Mouse (Mus musculus): ENCODE data around the gene Gtf2e1. TPM values are rescaled to one million over a fixed set of nuclear protein-coding genes. Genes with fewer than 3 reads are reported as not detected.

Gene Gtf2e1
- 1 to 10 TPM; 6.6 to 7.5 TPM for total RNA-seq (2021)
- long read RNA-seq, experiment 1, transcript Gtf2e1-201 (5 exons, 3,084 nt), result major isoform, 11 of 14 reads
- long read RNA-seq, experiment 1, partial matches to known transcripts, result 2 of 14 reads
- long read RNA-seq, experiment 1, other reads (novel, unspliced or antisense), result 1 of 14 reads
- long read RNA-seq, experiment 2, transcript Gtf2e1-201 (5 exons, 3,084 nt), result major isoform, 8 of 10 reads
- long read RNA-seq, experiment 2, partial matches to known transcripts, result 1 of 10 reads
- long read RNA-seq, experiment 2, other reads (novel, unspliced or antisense), result 1 of 10 reads

- intact Hi-C loops (cut with DNase I; ENCODE audit: low total_unique reads), result no loop called here
- DNase-seq, result peak; percentile 96
These were observed at the start of gene Gtf2e1, which contains the start of gene Rabl3 for GRCm38 (mm10) chr16:37539611-37540580. Gtf2e1 (minus strand) TSS chr16:37539789. Rabl3 (plus strand) TSS chr16:37539885.

- intact Hi-C loops (cut with DNase I; ENCODE audit: low total_unique reads), result no loop called here
- no peak for DNase-seq
These were observed 45.6 kb upstream of the Gtf2e1 start for GRCm38 (mm10) chr16:37585129-37585563.

- peak; percentile 66 for DNase-seq
- intact Hi-C loops (cut with DNase I; ENCODE audit: low total_unique reads), result no loop called here
These were observed 44.8 kb upstream of the Gtf2e1 start for GRCm38 (mm10) chr16:37584218-37585035.

GRCm38 (mm10) chr16:37583801-37584200 lies 44.2 kb upstream of the Gtf2e1 start:
- no peak for DNase-seq
- intact Hi-C loops (cut with DNase I; ENCODE audit: low total_unique reads), result no loop called here

- no peak for DNase-seq
- intact Hi-C loops (cut with DNase I; ENCODE audit: low total_unique reads), result no loop called here
These were observed 43.7 kb upstream of the Gtf2e1 start for GRCm38 (mm10) chr16:37583306-37583705.

GRCm38 (mm10) chr16:37581901-37582300 lies 42.3 kb upstream of the Gtf2e1 start:
- intact Hi-C loops (cut with DNase I; ENCODE audit: low total_unique reads), result no loop called here
- no peak for DNase-seq

GRCm38 (mm10) chr16:37580651-37581050 lies 41.1 kb upstream of the Gtf2e1 start:
- DNase-seq, result no peak
- intact Hi-C loops (cut with DNase I; ENCODE audit: low total_unique reads), result no loop called here

- intact Hi-C loops (cut with DNase I; ENCODE audit: low total_unique reads), result no loop called here
- DNase-seq, result no peak
These were observed 40.4 kb upstream of the Gtf2e1 start, which contains the start of gene Hgd for GRCm38 (mm10) chr16:37579994-37580393. Hgd (plus strand) TSS chr16:37580153.

GRCm38 (mm10) chr16:37579591-37579990 lies 40.0 kb upstream of the Gtf2e1 start:
- no peak for DNase-seq
- intact Hi-C loops (cut with DNase I; ENCODE audit: low total_unique reads), result no loop called here

GRCm38 (mm10) chr16:37575325-37575724 lies 35.7 kb upstream of the Gtf2e1 start:
- intact Hi-C loops (cut with DNase I; ENCODE audit: low total_unique reads), result no loop called here

GRCm38 (mm10) chr16:37573061-37573460 lies 33.5 kb upstream of the Gtf2e1 start:
- intact Hi-C loops (cut with DNase I; ENCODE audit: low total_unique reads), result no loop called here

More at GRCm38 (mm10) chr16:37575325-37575724, 35.7 kb upstream of the Gtf2e1 start:
- no peak for DNase-seq

GRCm38 (mm10) chr16:37572117-37572754 lies 32.6 kb upstream of the Gtf2e1 start:
- intact Hi-C loops (cut with DNase I; ENCODE audit: low total_unique reads), result no loop called here
- DNase-seq, result no peak

More at GRCm38 (mm10) chr16:37573061-37573460, 33.5 kb upstream of the Gtf2e1 start:
- no peak for DNase-seq

GRCm38 (mm10) chr16:37571554-37571953 lies 32.0 kb upstream of the Gtf2e1 start:
- intact Hi-C loops (cut with DNase I; ENCODE audit: low total_unique reads), result no loop called here

GRCm38 (mm10) chr16:37567113-37568050 lies 27.8 kb upstream of the Gtf2e1 start:
- intact Hi-C loops (cut with DNase I; ENCODE audit: low total_unique reads), result no loop called here
- no peak for DNase-seq

More at GRCm38 (mm10) chr16:37571554-37571953, 32.0 kb upstream of the Gtf2e1 start:
- no peak for DNase-seq

- intact Hi-C loops (cut with DNase I; ENCODE audit: low total_unique reads), result no loop called here
- no peak for DNase-seq
These were observed 26.5 kb upstream of the Gtf2e1 start for GRCm38 (mm10) chr16:37566107-37566506.

GRCm38 (mm10) chr16:37565117-37565516 lies 25.5 kb upstream of the Gtf2e1 start:
- no peak for DNase-seq

GRCm38 (mm10) chr16:37562961-37563360 lies 23.4 kb upstream of the Gtf2e1 start:
- intact Hi-C loops (cut with DNase I; ENCODE audit: low total_unique reads), result no loop called here

More at GRCm38 (mm10) chr16:37565117-37565516, 25.5 kb upstream of the Gtf2e1 start:
- intact Hi-C loops (cut with DNase I; ENCODE audit: low total_unique reads), result no loop called here

GRCm38 (mm10) chr16:37562414-37562813 lies 22.8 kb upstream of the Gtf2e1 start:
- intact Hi-C loops (cut with DNase I; ENCODE audit: low total_unique reads), result no loop called here
- no peak for DNase-seq

More at GRCm38 (mm10) chr16:37562961-37563360, 23.4 kb upstream of the Gtf2e1 start:
- DNase-seq, result no peak
